ENCODE assay signal across 8 mouse cellular contexts in genomic region chr13:20297841-20298240, GRCm38 (mm10).
DNase-seq lines count a peak whose midpoint lies in the region; ATAC-seq lines count a peak whose summit lies in the region.

No protein-coding gene starts in this region.

- H3K4me3 ChIP-seq in hindbrain, embryonic 13.5 days, result no peak overlapping the region

- no peaks in the 10 kb centered on the region for H3K27me3 ChIP-seq in hindbrain, embryonic 13.5 days

- ATAC-seq in hindbrain, embryonic 13.5 days (ENCODE audit: low FRiP score), result 0 out of 2 replicates have a peak, but pooled peaks have one; percentile 58
- 0 out of 2 replicates have a peak, but pooled peaks have one; percentile 50 for ATAC-seq in monocyte, adult 5-6 weeks (replicated peaks; ENCODE audit: insufficient number of reproducible peaks, low FRiP score, low TSS enrichment, poor library complexity, severe bottlenecking)

- intact Hi-C loops in left cerebral cortex, postnatal 36 days (cut with DNase I), result loop anchor here (2.0 to 5.0 kb wide), 3 partner anchors 737 to 861 kb away; no protein-coding TSS in a partner anchor

- H3K4me1 ChIP-seq in hindbrain, embryonic 13.5 days (replicated peaks), result no peaks in the 10 kb centered on the region

- DNase-seq in ovary, postnatal 14 days (ENCODE audit: low spot score), result peak; percentile 31
- DNase-seq in ovary, postnatal 10 days (ENCODE audit: low spot score), result no peak
- peak; percentile 77 for DNase-seq in adrenal gland, postnatal 10 days
- peak; percentile 62 for DNase-seq in embryo, embryonic 9.5 days (ENCODE audit: extremely low spot score)
- DNase-seq in left cerebral cortex, postnatal 36 days (ENCODE audit: low spot score in 2 of 2), result peak; percentile 26 to 56
- peak; percentile 55 for DNase-seq in thymus, postnatal 0 days (ENCODE audit: low spot score)

- H3K4me2 ChIP-seq in hindbrain, embryonic 13.5 days, result no peak overlapping the region

- no peak overlapping the region for H3K27ac ChIP-seq in hindbrain, embryonic 13.5 days

- H3K9me3 ChIP-seq in hindbrain, embryonic 13.5 days, result no peaks in the 10 kb centered on the region

- no peaks in the 10 kb centered on the region for H3K36me3 ChIP-seq in hindbrain, embryonic 13.5 days

- H3K9ac ChIP-seq in hindbrain, embryonic 13.5 days, result no peak overlapping the region

- 12% methylated on average over 3 of the region's 3 CpGs for WGBS in hindbrain, embryonic 13.5 days
